Mouse (Mus musculus): ENCODE results near the gene Celsr2. TPM values are rescaled to one million over a fixed set of nuclear protein-coding genes. Genes with fewer than 3 reads are reported as not detected.

Gene Celsr2
- polyA plus RNA-seq, 1 experiment, result 60.5 TPM

DNA sequence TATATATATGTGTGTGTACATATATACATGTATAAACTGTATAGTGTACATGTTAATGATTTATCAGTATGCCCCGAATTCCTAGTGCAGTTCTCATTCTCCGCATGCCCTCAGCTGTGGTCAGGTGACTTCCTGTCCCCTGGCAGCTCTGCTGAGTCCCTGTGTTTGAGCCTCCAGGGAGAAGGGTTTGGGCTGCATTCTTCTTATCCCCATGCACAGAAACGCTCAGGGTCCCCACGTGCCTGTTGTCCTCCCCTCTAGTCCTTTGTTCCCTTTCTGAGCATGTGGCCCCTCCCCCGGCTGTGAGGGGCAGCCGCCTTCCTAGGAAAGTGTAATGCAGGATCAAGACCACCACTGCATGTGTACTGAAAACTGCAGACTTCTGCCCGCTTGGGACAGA lies 54.5 kb downstream of the Celsr2 start:
- DNase-seq, result no peak
- TF ChIP-seq CTCF (conservative IDR thresholded peaks at IDR 0.05; ENCODE audit: insufficient read depth, insufficient read length, low read depth, low read length) (no peak), POLR2A (IDR thresholded peaks at IDR 0.05; ENCODE audit: low read depth, low read length) (no peak)
- Histone ChIP-seq H3K27ac (ENCODE audit: insufficient read depth, low read depth, low read length) (no peak overlapping the region), H3K4me3 (ENCODE audit: insufficient read depth, low read depth, low read length) (no peak overlapping the region), H3K27me3 (replicated peaks; ENCODE audit: control insufficient read depth, insufficient read depth, low read length) (no peaks in the 10 kb centered on the region), H3K36me3 (ENCODE audit: control insufficient read depth, insufficient read depth, low read length) (no peaks in the 10 kb centered on the region), H3K4me1 (ENCODE audit: control insufficient read depth, insufficient read depth, low read length) (no peaks in the 10 kb centered on the region)
- 19% methylated on average over 7 of the region's 7 CpGs for WGBS

DNA sequence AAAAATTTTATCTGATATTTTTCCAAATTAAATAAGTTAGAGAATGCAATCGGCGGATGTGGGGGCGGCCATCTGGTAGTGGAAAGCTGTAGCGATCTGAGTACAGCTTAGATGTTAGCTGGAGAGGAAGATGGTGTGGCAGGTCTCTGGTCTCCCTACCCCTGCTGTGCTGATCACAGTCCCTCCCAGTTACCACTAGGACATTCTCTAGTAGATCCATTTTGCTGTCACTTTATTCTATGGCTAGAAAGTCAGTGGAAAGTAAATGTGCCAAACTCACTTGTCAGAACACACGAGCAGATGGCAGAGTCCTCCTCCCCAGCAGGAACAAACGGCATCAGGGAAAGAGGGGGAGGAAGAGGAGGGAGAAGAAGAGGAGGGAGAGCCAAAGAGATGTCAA lies 56.9 kb downstream of the Celsr2 start:
- TF ChIP-seq POLR2A (IDR thresholded peaks at IDR 0.05; ENCODE audit: low read depth, low read length) (no peak), CTCF (conservative IDR thresholded peaks at IDR 0.05; ENCODE audit: insufficient read depth, insufficient read length, low read depth, low read length) (no peak)
- H3K4me3 ChIP-seq (ENCODE audit: insufficient read depth, low read depth, low read length), result no peak overlapping the region
- no peak for DNase-seq
- no peak overlapping the region for H3K27ac ChIP-seq (ENCODE audit: insufficient read depth, low read depth, low read length)
- no peaks in the 10 kb centered on the region for H3K36me3 ChIP-seq (ENCODE audit: control insufficient read depth, insufficient read depth, low read length)
- 77% methylated on average over 6 of the region's 6 CpGs for WGBS
- H3K4me1 ChIP-seq (ENCODE audit: control insufficient read depth, insufficient read depth, low read length), result no peaks in the 10 kb centered on the region
- no peaks in the 10 kb centered on the region for H3K27me3 ChIP-seq (replicated peaks; ENCODE audit: control insufficient read depth, insufficient read depth, low read length)

DNA sequence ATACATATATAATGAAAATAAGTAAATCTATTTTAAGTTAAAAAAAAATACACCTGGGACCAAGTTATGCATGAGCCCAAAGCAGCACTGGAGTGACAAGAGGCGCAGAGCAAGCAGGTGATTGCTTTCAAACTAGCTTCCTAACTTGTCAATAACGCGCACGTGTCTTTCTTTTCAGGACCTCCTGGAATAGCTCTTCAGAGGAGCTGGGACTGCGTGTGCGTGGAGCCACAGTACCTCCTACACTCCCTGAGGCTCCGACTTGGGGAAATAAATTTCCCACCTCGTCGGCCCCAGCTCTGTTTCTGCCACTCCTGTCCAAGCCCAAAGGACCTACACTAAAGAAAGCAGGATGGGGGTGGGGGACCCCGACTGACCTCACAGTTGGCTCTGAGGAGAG lies 58.3 kb downstream of the Celsr2 start:
- WGBS, result 79% methylated on average over 10 of the region's 10 CpGs
- H3K27ac ChIP-seq (ENCODE audit: insufficient read depth, low read depth, low read length), result no peak overlapping the region
- TF ChIP-seq CTCF (conservative IDR thresholded peaks at IDR 0.05; ENCODE audit: insufficient read depth, insufficient read length, low read depth, low read length), result no peak
- no peak for TF ChIP-seq POLR2A (IDR thresholded peaks at IDR 0.05; ENCODE audit: low read depth, low read length)
- no peaks in the 10 kb centered on the region for H3K36me3 ChIP-seq (ENCODE audit: control insufficient read depth, insufficient read depth, low read length)
- no peak overlapping the region for H3K4me3 ChIP-seq (ENCODE audit: insufficient read depth, low read depth, low read length)
- no peaks in the 10 kb centered on the region for H3K27me3 ChIP-seq (replicated peaks; ENCODE audit: control insufficient read depth, insufficient read depth, low read length)
- DNase-seq, result no peak
- H3K4me1 ChIP-seq (ENCODE audit: control insufficient read depth, insufficient read depth, low read length), result no peaks in the 10 kb centered on the region

DNA sequence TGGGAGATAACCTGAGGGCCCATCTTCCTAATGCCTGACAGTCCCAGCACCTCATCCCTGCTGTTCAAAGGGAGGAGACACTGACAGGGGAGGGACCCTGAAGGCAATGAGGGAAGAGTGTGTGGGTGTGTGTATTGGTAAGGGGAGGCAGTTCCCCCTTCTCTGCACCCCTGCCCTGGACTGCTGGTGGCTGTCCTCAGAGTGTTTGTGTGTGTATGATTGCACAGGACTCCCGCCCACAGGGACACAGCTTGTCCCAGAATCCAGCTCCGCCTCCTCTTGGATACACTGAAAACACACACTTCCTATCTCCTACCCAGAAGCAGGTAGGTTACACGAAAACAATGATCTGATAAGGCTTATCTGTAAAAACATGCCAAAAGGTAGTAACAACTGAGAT lies 60.1 kb downstream of the Celsr2 start:
- H3K27ac ChIP-seq (ENCODE audit: insufficient read depth, low read depth, low read length), result no peak overlapping the region
- WGBS, result 96% methylated on average over 3 of the region's 3 CpGs
- DNase-seq, result no peak
- H3K4me1 ChIP-seq (ENCODE audit: control insufficient read depth, insufficient read depth, low read length), result no peaks in the 10 kb centered on the region
- no peaks in the 10 kb centered on the region for H3K27me3 ChIP-seq (replicated peaks; ENCODE audit: control insufficient read depth, insufficient read depth, low read length)
- no peak overlapping the region for H3K4me3 ChIP-seq (ENCODE audit: insufficient read depth, low read depth, low read length)
- no peak for TF ChIP-seq CTCF (conservative IDR thresholded peaks at IDR 0.05; ENCODE audit: insufficient read depth, insufficient read length, low read depth, low read length)
- TF ChIP-seq POLR2A (IDR thresholded peaks at IDR 0.05; ENCODE audit: low read depth, low read length), result no peak
- H3K36me3 ChIP-seq (ENCODE audit: control insufficient read depth, insufficient read depth, low read length), result no peaks in the 10 kb centered on the region

DNA sequence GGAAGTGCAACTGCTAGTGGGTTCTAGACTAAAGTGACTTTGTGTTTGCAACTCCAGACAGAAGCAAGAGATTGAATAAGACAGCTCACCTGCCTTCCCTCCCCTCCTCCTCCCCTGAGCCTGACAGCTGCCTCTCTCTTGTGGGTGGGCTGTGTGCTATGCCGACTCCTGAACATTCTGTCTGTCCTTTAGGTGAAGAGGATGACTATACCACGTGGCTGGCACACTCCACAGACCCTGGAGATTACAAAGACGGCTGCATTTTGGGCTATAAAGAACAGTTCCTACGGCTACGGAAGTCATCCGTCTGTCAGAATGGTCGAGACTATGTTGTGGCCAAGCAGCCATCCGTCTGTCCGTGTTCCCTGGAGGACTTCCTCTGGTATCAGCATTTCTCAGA lies 67.0 kb downstream of the Celsr2 start:
- WGBS, result 80% methylated on average over 9 of the region's 9 CpGs
- H3K27me3 ChIP-seq (replicated peaks; ENCODE audit: control insufficient read depth, insufficient read depth, low read length), result no peaks in the 10 kb centered on the region
- H3K27ac ChIP-seq (ENCODE audit: insufficient read depth, low read depth, low read length), result no peak overlapping the region
- no peaks in the 10 kb centered on the region for H3K4me1 ChIP-seq (ENCODE audit: control insufficient read depth, insufficient read depth, low read length)
- TF ChIP-seq CTCF (conservative IDR thresholded peaks at IDR 0.05; ENCODE audit: insufficient read depth, insufficient read length, low read depth, low read length), result no peak
- TF ChIP-seq POLR2A (IDR thresholded peaks at IDR 0.05; ENCODE audit: low read depth, low read length), result no peak
- H3K36me3 ChIP-seq (ENCODE audit: control insufficient read depth, insufficient read depth, low read length), result no peaks in the 10 kb centered on the region; the same call in 1 of the 2 replicates
- no peak for DNase-seq
- H3K4me3 ChIP-seq (ENCODE audit: insufficient read depth, low read depth, low read length), result no peak overlapping the region

DNA sequence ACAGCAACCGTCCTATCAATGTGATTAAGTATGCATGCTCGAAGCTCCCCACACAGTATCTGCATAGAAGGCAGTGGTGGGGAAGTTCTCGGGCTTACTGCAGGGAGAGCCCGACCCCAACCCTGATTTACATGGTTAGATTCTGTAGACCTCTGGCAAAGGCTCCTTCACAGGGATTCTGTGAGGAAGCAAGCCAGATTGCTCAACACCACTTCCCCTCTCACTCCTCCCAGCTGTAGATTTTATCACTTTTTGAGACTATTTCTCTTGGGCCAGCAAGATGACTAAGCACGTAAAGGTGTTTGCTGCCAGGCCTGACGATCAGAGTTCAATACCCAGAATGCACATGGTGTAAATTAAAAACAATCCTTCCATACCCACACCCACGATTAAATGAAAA lies 69.5 kb downstream of the Celsr2 start:
- no peaks in the 10 kb centered on the region for H3K4me1 ChIP-seq (ENCODE audit: control insufficient read depth, insufficient read depth, low read length)
- H3K27ac ChIP-seq (ENCODE audit: insufficient read depth, low read depth, low read length), result no peak overlapping the region
- no peaks in the 10 kb centered on the region; the same call in 1 of the 2 replicates for H3K36me3 ChIP-seq (ENCODE audit: control insufficient read depth, insufficient read depth, low read length)
- H3K27me3 ChIP-seq (replicated peaks; ENCODE audit: control insufficient read depth, insufficient read depth, low read length), result no peaks in the 10 kb centered on the region
- DNase-seq, result no peak
- TF ChIP-seq POLR2A (IDR thresholded peaks at IDR 0.05; ENCODE audit: low read depth, low read length) (no peak), CTCF (conservative IDR thresholded peaks at IDR 0.05; ENCODE audit: insufficient read depth, insufficient read length, low read depth, low read length) (no peak)
- no peak overlapping the region for H3K4me3 ChIP-seq (ENCODE audit: insufficient read depth, low read depth, low read length)
- 76% methylated on average over 7 of the region's 7 CpGs for WGBS

DNA sequence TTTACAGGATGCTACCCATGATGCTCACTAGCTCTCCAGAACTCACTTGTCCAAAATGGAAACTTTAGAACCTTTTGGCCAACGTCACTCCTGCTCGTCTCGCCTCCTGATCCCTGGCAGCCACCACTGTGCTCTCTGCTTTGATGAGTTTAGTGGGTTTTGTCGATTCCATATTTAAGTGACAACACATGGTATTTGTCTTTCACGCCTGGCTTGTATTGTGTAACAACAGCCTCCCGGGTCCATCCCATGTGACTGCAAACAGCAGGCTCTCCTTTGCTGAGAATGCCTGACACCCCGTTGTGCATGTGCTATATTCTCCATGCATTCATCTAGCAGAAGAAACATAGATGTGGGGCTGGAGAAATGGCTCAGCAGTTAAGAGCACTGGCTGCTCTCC lies 73.2 kb downstream of the Celsr2 start:
- 83% methylated on average over 7 of the region's 7 CpGs for WGBS
- TF ChIP-seq CTCF (conservative IDR thresholded peaks at IDR 0.05; ENCODE audit: insufficient read depth, insufficient read length, low read depth, low read length) (no peak), POLR2A (IDR thresholded peaks at IDR 0.05; ENCODE audit: low read depth, low read length) (no peak)

DNA sequence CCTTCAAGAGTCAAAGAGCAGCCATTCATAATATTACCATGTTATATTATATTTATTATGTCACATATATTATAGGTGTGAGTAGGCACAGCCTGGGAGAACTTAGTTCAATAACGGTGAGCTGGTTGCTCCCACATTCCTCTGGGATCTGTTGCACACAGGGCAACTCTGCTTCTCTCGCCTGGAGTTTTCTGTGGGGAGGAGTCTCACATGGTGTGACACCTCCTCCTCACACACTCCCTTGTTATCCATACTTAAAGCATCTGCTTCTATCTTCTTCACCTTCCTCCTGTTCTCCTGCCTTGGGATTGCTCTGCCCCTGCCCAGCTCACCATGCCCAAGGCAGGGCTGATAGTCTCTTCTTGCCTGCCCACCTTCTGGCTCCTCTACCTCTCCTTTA lies 74.3 kb downstream of the Celsr2 start:
- H3K27ac ChIP-seq (ENCODE audit: insufficient read depth, low read depth, low read length), result no peak overlapping the region
- 77% methylated on average over 2 of the region's 2 CpGs for WGBS
- no peak overlapping the region for H3K4me3 ChIP-seq (ENCODE audit: insufficient read depth, low read depth, low read length)
- TF ChIP-seq POLR2A (IDR thresholded peaks at IDR 0.05; ENCODE audit: low read depth, low read length), result no peak
- TF ChIP-seq CTCF (conservative IDR thresholded peaks at IDR 0.05; ENCODE audit: insufficient read depth, insufficient read length, low read depth, low read length), result no peak
- DNase-seq, result no peak
- no peaks in the 10 kb centered on the region for H3K27me3 ChIP-seq (replicated peaks; ENCODE audit: control insufficient read depth, insufficient read depth, low read length)
- H3K4me1 ChIP-seq (ENCODE audit: control insufficient read depth, insufficient read depth, low read length), result no peaks in the 10 kb centered on the region
- H3K36me3 ChIP-seq (ENCODE audit: control insufficient read depth, insufficient read depth, low read length), result no peaks in the 10 kb centered on the region; the same call in 1 of the 2 replicates

More for the DNA sequence above, 73.2 kb downstream of the Celsr2 start:
- Histone ChIP-seq H3K36me3 (ENCODE audit: control insufficient read depth, insufficient read depth, low read length) (no peaks in the 10 kb centered on the region; the same call in 1 of the 2 replicates), H3K4me1 (ENCODE audit: control insufficient read depth, insufficient read depth, low read length) (no peaks in the 10 kb centered on the region), H3K27ac (ENCODE audit: insufficient read depth, low read depth, low read length) (no peak overlapping the region), H3K4me3 (ENCODE audit: insufficient read depth, low read depth, low read length) (no peak overlapping the region), H3K27me3 (replicated peaks; ENCODE audit: control insufficient read depth, insufficient read depth, low read length) (no peaks in the 10 kb centered on the region)
- no peak for DNase-seq

Other genes starting within 250 kb of the Celsr2 start
- 18.4 and 25.7 TPM in 2 replicates for gene Amigo1, start 229.2 kb downstream of the Celsr2 start, polyA plus RNA-seq (2012; rRNA removed)
- gene Cyb561d1, start 214.3 kb downstream of the Celsr2 start, polyA plus RNA-seq (2012; rRNA removed), result 7.0 and 7.1 TPM in 2 replicates
- gene Atxn7l2, start 204.6 kb downstream of the Celsr2 start, polyA plus RNA-seq (2012; rRNA removed), result 23.1 and 29.3 TPM in 2 replicates
- gene Sypl2, start 188.9 kb downstream of the Celsr2 start, polyA plus RNA-seq (2012; rRNA removed), result 37.7 and 38.7 TPM in 2 replicates
- 43.2 and 55.0 TPM in 2 replicates for gene Psma5, start 158.6 kb downstream of the Celsr2 start, polyA plus RNA-seq (2012; rRNA removed)
- 30.2 and 34.2 TPM in 2 replicates for gene Sort1, start 131.5 kb downstream of the Celsr2 start, polyA plus RNA-seq (2012; rRNA removed)
- 0.06 TPM in 1 of 2 replicates, not detected in the other for gene Mybphl, start 50.6 kb downstream of the Celsr2 start, polyA plus RNA-seq (2012; rRNA removed)
- 1.6 and 1.7 TPM in 2 replicates for gene Psrc1, start 31.7 kb downstream of the Celsr2 start, polyA plus RNA-seq (2012; rRNA removed)
- 49.2 and 58.8 TPM in 2 replicates for gene Sars, start 29.7 kb upstream of the Celsr2 start, polyA plus RNA-seq (2012; rRNA removed)
- gene 1700013F07Rik, start 118.6 kb upstream of the Celsr2 start, polyA plus RNA-seq (2012; rRNA removed), result 0.17 and 0.24 TPM in 2 replicates
- 0.25 and 0.37 TPM in 2 replicates for gene 5330417C22Rik, start 121.0 kb upstream of the Celsr2 start, polyA plus RNA-seq (2012; rRNA removed)
- 6.4 and 7.5 TPM in 2 replicates for gene Tmem167b, start 146.9 kb upstream of the Celsr2 start, polyA plus RNA-seq (2012; rRNA removed)
- gene Taf13, start 156.1 kb upstream of the Celsr2 start, polyA plus RNA-seq (2012; rRNA removed), result 3.7 and 5.3 TPM in 2 replicates
- 5.6 TPM in 2 replicates for gene Wdr47, start 175.7 kb upstream of the Celsr2 start, polyA plus RNA-seq (2012; rRNA removed)
- 43.5 and 50.5 TPM in 2 replicates for gene Clcc1, start 238.4 kb upstream of the Celsr2 start, polyA plus RNA-seq (2012; rRNA removed)